Mouse (Mus musculus) kidney, adult 2 months (tissue): ENCODE measurements at regions not wholly inside any gene's neighbourhood (a gene's known extent, or its start where the extent isn't known, plus 50 kb on each side); places are given as distances from the start of the nearest gene placed in this dataset.

Experiments used
- DNase-seq: peaks from one replicate; pipeline ENCODE4 v3.0.0; 2021
- H3K27ac ChIP-seq: fragments of 200-500 bp; 2 replicates; pipeline ENCODE4 v1.5.1; 2012; ENCODE audit warnings: low read depth, low read length, control low read depth, inconsistent platforms; ENCODE audit not compliant: insufficient read depth
- H3K27me3 ChIP-seq: fragments of 200-500 bp; replicated peaks from 2 replicates; pipeline ENCODE4 v1.6.1; 2012; ENCODE audit warnings: mild to moderate bottlenecking, moderate library complexity, low read length, inconsistent platforms; ENCODE audit not compliant: control insufficient read depth, insufficient read depth
- H3K36me3 ChIP-seq: fragments of 200-500 bp; 2 replicates; pipeline ENCODE4 v1.6.1; 2012; ENCODE audit warnings: mild to moderate bottlenecking, moderate library complexity, low read length, inconsistent platforms; ENCODE audit not compliant: control insufficient read depth, insufficient read depth
- H3K4me1 ChIP-seq: fragments of 200-500 bp; 2 replicates; pipeline ENCODE4 v1.6.1; 2011; ENCODE audit warnings: low read length; ENCODE audit not compliant: control insufficient read depth, insufficient read depth
- H3K4me3 ChIP-seq: fragments of 200-500 bp; 2 replicates; pipeline ENCODE4 v1.5.1; 2011; ENCODE audit warnings: mild to moderate bottlenecking, low read depth, low read length, control low read depth; ENCODE audit not compliant: insufficient read depth
- CTCF ChIP-seq: fragments of 200-500 bp; conservative IDR thresholded peaks from 2 replicates; pipeline ENCODE4 v1.5.1; 2011; ENCODE audit warnings: low read depth, mild to moderate bottlenecking, control low read depth, low read length, moderate library complexity, mixed read lengths; ENCODE audit not compliant: insufficient read depth, insufficient read length
- POLR2A ChIP-seq: fragments of 200-500 bp; IDR thresholded peaks from one replicate; pipeline ENCODE4 v1.6.1; 2011; ENCODE audit warnings: low read depth, low read length, control low read depth
- WGBS: fragments of 180-500 bp; shearing (Covaris S2); methylation state at CpG from one replicate; pipeline ENCODE4 v1.1.7; 2018; 5-methylcytosine and 5-hydroxymethylcytosine counted together

GRCm38 (mm10) chr1:15979333-15979732 lies 113.8 kb downstream of the 4930444P10Rik start:
- TF ChIP-seq CTCF (no peak), POLR2A (no peak)
- DNase-seq = no peak
- no peaks in the 10 kb centered on the region for H3K4me1 ChIP-seq
- H3K36me3 ChIP-seq = no peaks in the 10 kb centered on the region
- no peak overlapping the region for H3K27ac ChIP-seq
- H3K27me3 ChIP-seq = no peaks in the 10 kb centered on the region
- no peak overlapping the region for H3K4me3 ChIP-seq

- H3K4me1 ChIP-seq = no peaks in the 10 kb centered on the region
- 63% methylated on average over 2 of the region's 2 CpGs for WGBS
- DNase-seq = no peak
- H3K4me3 ChIP-seq = no peak overlapping the region
- no peak overlapping the region for H3K27ac ChIP-seq
- TF ChIP-seq POLR2A (no peak), CTCF (no peak)
- no peaks in the 10 kb centered on the region for H3K36me3 ChIP-seq
- no peaks in the 10 kb centered on the region for H3K27me3 ChIP-seq
These were observed 133.5 kb downstream of the 4930444P10Rik start for GRCm38 (mm10) chr1:15959578-15959977.

GRCm38 (mm10) chr1:15958661-15959060 lies 134.5 kb downstream of the 4930444P10Rik start:
- TF ChIP-seq POLR2A (no peak), CTCF (no peak)
- Histone ChIP-seq H3K4me3 (no peak overlapping the region), H3K4me1 (no peaks in the 10 kb centered on the region), H3K27me3 (no peaks in the 10 kb centered on the region), H3K36me3 (no peaks in the 10 kb centered on the region), H3K27ac (no peak overlapping the region)
- DNase-seq = no peak
- 87% methylated on average over 1 of the region's 1 CpGs for WGBS

- Histone ChIP-seq H3K27me3 (no peaks in the 10 kb centered on the region), H3K4me1 (no peaks in the 10 kb centered on the region), H3K27ac (no peak overlapping the region), H3K36me3 (no peaks in the 10 kb centered on the region), H3K4me3 (no peak overlapping the region)
- TF ChIP-seq CTCF (no peak), POLR2A (no peak)
- 74% methylated on average over 4 of the region's 4 CpGs for WGBS
- no peak for DNase-seq
These were observed 149.5 kb downstream of the 4930444P10Rik start for GRCm38 (mm10) chr1:15943662-15944061.

DNA sequence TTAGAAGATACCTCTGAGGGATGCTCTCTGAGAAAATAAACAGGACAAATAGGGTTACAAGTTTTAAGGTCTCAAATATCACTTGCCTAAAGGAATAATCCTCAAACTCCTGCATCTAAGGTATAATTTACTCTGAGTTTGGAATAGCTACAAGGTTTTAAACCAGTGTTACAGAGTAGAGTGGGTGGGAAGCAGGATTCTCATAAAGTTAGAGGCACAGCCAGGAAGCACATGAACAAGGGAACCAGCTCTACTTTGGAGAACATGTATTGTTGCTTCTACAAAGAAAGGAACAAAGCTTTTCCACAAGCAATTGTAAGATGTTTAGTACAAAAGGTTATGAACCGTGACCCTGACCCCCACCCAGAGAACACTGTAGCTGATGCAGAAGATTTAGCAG lies 150.1 kb downstream of the 4930444P10Rik start:
- no peak overlapping the region for H3K4me3 ChIP-seq
- H3K27me3 ChIP-seq = no peaks in the 10 kb centered on the region
- H3K27ac ChIP-seq = no peak overlapping the region
- no peak for DNase-seq
- H3K4me1 ChIP-seq = no peaks in the 10 kb centered on the region
- no peaks in the 10 kb centered on the region for H3K36me3 ChIP-seq
- 76% methylated on average over 1 of the region's 1 CpGs for WGBS
- TF ChIP-seq CTCF = no peak
- TF ChIP-seq POLR2A = no peak
